Mouse (Mus musculus): ENCODE measurements around the gene Tnip2. TPM values are rescaled to one million over a fixed set of nuclear protein-coding genes. Genes with fewer than 3 reads are reported as not detected.

The Tnip2 gene
- 18.4 and 21.9 TPM in 2 replicates for polyA plus RNA-seq (2015; fragmentation: Nextera tagmentation; extraction: Ambion mirVana)

DNA sequence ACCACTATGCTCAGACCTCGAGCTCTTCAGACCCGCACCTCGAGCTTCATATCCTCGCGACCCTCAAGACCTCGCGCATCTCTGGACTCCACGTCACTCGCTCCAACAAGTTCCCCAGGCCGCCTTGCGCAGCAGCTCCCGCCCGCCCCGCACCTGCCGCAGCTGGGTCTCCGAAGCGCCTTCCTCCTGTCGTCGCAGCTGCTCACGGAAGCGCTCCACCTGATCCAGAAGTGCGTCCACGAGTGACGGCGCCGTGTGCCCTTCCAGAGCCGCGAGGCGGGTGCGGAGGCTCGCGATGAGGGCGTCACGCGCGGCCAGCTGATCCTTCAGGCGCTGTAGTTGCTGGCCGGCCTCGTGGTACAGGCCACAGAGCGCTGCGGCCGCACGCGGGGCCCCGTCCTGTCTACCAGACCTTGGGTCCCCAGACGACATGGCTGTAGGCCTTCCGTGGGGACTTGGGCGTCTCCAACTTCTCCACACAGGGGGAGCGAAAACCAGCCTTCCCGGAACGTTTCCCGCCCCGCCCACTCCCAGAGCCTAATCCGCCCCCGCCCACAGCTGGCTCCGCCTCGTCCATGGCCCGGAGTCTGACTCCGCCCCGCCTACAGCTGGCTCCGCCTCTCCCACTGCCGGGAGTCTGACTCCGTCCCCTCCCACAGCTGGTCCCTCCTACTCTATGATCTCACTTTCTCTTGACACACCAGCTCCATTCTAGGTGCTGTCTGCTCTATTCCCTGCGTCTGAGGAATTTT lies at the start of gene Tnip2:
TSS of gene Tnip2 (minus strand) at position 526 of the 752 bp plus-strand sequence.
- H3K4me2 ChIP-seq: peak within 1 kb of the TSS; percentile 98
- H3K36me3 ChIP-seq: no peaks in the 10 kb centered on the region
- H3K9me3 ChIP-seq (replicated peaks): no peaks in the 10 kb centered on the region
- peak within 1 kb of the TSS; percentile 58 for H3K27ac ChIP-seq
- H3K4me3 ChIP-seq (replicated peaks): peak within 1 kb of the TSS; percentile 85
- H3K9ac ChIP-seq: peak within 1 kb of the TSS; percentile 81
- peak; percentile 97 for ATAC-seq (replicated peaks; ENCODE audit: low FRiP score)
- under 1% methylated on average over 64 of the region's 64 CpGs for WGBS
- H3K27me3 ChIP-seq: no peaks in the 10 kb centered on the region
- peaks cover 15% of the 10 kb centered on the region for H3K4me1 ChIP-seq

DNA sequence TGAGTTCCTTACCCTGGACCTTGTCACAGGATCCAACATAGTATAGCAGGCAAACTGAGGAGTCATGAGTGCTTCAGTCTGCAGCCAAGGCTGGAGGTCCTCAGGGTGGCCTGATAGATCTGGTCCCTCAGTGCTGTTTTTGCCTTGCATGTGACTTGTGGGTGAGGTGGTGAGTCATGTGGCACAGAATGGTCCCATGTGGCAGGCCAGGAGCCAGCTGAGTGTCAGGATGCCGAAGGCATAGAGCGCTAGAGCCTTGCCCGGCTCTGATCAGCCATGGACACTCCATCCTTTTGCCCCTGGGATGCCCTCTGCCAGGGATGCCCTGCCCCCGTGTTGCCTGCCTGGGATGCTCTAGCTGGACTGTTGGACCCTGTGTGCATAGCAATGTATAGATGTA lies 38.0 kb upstream of the Tnip2 start:
- H3K36me3 ChIP-seq: peaks cover 48% of the 10 kb centered on the region
- H3K9me3 ChIP-seq (replicated peaks): no peaks in the 10 kb centered on the region
- H3K9ac ChIP-seq: no peak overlapping the region
- H3K4me3 ChIP-seq (replicated peaks): no peak overlapping the region
- WGBS: 96% methylated on average over 4 of the region's 4 CpGs
- no peak for ATAC-seq (replicated peaks; ENCODE audit: low FRiP score)
- H3K4me2 ChIP-seq: no peak overlapping the region
- no peak overlapping the region for H3K27ac ChIP-seq
- no peaks in the 10 kb centered on the region for H3K27me3 ChIP-seq
- peaks cover 15% of the 10 kb centered on the region for H3K4me1 ChIP-seq

DNA sequence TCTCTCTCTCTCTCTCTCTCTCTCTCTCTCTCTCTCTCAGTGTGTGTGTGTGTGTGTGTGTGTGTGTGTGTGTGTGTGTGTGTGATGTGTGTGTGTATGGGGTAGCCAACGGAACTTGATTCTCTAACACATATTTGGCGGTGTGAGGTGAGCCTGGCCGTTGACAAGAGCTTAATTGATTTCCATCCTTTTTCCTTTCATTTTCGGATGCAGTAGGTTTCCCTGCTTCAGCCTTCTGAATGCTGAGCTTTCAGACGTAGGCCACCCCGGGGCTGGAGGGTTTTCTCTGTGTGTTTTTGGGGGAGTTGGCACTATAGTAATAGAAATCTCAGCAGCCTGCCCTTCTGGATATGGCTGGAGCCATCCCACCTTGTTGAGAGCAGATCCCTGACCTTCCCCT lies 36.5 kb upstream of the Tnip2 start:
- Histone ChIP-seq H3K27me3 (no peaks in the 10 kb centered on the region), H3K36me3 (peaks cover 32% of the 10 kb centered on the region), H3K4me2 (peak overlapping the region; percentile 86), H3K4me3 (replicated peaks) (peak overlapping the region; percentile 95), H3K27ac (no peak overlapping the region), H3K9ac (peak overlapping the region; percentile 95; the same call in 1 of the 2 replicates), H3K9me3 (replicated peaks) (no peaks in the 10 kb centered on the region), H3K4me1 (peaks cover 15% of the 10 kb centered on the region)
- WGBS: 12% methylated on average over 6 of the region's 6 CpGs
- ATAC-seq (replicated peaks; ENCODE audit: low FRiP score): no peak

DNA sequence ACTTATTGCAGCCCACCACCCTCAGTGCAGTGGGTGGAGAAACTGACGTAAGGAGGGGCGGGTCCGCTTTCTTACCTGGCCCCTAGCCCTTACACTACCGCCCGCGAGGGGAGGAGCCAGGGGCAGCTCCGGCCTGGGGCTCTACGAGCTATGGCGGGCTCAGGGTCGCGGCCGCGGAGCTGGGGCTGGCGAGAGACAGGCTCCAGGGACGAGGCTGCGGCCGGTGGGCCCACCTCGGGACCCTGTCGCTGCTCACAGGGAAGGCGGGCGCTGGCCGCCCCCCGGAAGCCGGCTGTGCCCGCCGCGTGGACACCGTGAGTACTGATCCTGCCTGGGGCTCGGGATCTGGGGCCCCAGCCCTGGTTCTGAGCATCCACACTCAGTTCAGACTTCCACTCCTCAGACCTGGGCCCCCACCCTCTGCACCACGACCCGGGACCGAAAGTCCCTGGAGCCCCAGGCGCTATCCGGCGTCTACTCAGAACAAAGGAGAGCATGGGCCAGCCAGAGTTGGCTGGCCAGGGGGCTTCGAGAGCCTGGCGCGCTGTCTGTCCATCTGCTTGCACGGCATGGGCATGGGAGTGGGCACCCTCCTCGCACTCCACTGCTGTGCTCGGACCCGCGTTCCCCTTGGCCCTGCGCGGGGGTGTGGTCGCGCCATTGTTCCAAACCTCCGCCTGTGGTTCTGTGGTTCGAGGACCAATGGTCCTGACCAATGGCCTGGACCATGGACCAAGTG lies 35.9 kb upstream of the Tnip2 start:
- under 1% methylated on average over 49 of the region's 49 CpGs for WGBS
- Histone ChIP-seq H3K4me2 (peak overlapping the region; percentile 86), H3K27me3 (no peaks in the 10 kb centered on the region), H3K4me1 (peaks cover 15% of the 10 kb centered on the region), H3K27ac (peak overlapping the region; percentile 62; the same call in 1 of the 2 replicates), H3K9ac (peak overlapping the region; percentile 95), H3K36me3 (peaks cover 26% of the 10 kb centered on the region), H3K4me3 (replicated peaks) (peak overlapping the region; percentile 95), H3K9me3 (replicated peaks) (no peaks in the 10 kb centered on the region)
- peak; percentile 87 for ATAC-seq (replicated peaks; ENCODE audit: low FRiP score)

DNA sequence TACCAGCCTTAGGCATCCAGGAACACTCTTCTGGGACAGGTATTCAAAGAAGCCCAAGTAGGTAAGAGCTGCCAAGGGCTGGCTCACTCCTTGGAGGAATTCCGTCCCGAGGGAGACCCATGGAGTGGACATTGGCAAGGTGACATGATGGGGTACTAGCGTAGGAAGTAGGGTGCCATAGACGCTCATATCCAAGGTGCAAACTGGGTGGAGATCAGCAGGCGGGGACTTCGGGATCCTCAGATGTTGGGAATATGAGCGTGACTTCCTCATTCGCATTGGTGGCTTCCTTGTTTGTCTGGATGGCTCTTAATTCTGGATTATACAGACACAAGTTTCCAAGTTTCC lies 35.3 kb upstream of the Tnip2 start:
- whole genome bisulfite sequencing: 22% methylated on average over 8 of the region's 8 CpGs
- peak overlapping the region; percentile 95 for H3K9ac ChIP-seq
- H3K4me1 ChIP-seq: peaks cover 15% of the 10 kb centered on the region
- ATAC-seq (replicated peaks; ENCODE audit: low FRiP score): 0 out of 2 replicates have a peak, but pooled peaks have one; percentile 10
- H3K36me3 ChIP-seq: peaks cover 22% of the 10 kb centered on the region
- peak overlapping the region; percentile 95 for H3K4me3 ChIP-seq (replicated peaks)
- no peaks in the 10 kb centered on the region for H3K9me3 ChIP-seq (replicated peaks)
- no peak overlapping the region for H3K27ac ChIP-seq
- H3K27me3 ChIP-seq: no peaks in the 10 kb centered on the region
- H3K4me2 ChIP-seq: peak overlapping the region; percentile 86

DNA sequence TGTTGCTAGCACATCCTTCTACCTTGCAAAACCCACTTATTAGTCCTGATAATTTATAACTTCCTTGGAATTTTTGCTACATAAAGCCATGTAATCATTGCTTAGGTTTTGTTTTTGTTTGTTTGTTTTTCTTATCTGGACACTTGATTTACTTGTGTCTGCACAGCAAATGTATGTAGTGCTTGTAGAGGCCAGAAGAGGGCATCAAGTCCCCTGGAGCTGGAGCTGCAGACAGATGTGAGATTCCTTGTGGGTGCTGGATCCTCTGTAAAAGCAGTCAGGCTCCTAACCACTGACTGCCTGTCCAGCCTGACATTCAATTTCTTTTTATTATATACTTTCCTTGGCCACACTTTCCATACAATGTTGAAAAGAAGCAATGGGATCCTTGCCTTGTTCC lies 33.6 kb upstream of the Tnip2 start:
- Histone ChIP-seq H3K9me3 (replicated peaks) (no peaks in the 10 kb centered on the region), H3K4me2 (no peak overlapping the region), H3K27ac (no peak overlapping the region), H3K4me3 (replicated peaks) (no peak overlapping the region), H3K4me1 (peaks cover 20% of the 10 kb centered on the region), H3K9ac (no peak overlapping the region), H3K36me3 (peaks cover 12% of the 10 kb centered on the region), H3K27me3 (no peaks in the 10 kb centered on the region)
- ATAC-seq (replicated peaks; ENCODE audit: low FRiP score): no peak

DNA sequence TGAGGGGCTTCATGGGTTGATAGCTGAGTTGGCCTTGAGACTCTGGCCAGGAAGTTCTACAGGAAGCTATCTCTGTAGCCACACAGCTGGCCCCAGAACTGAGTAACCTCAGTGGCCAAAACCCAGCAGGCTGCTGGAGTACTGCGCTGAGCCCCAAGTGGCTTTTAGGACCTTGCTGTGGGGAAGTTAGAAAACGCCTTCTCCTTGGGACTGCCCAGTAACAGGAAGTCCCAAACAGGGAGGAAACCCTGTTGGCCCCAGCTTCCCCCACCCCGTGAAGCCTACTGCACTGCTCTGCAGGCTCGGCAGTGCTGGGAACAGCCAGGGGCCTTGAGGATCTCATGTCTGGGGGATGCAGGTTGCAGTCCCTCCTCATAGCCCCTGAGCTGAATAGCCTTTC lies 29.3 kb upstream of the Tnip2 start:
- Histone ChIP-seq H3K9ac (no peak overlapping the region), H3K27ac (no peak overlapping the region), H3K4me1 (peaks cover 9% of the 10 kb centered on the region; the same call in 1 of the 2 replicates), H3K36me3 (no peaks in the 10 kb centered on the region), H3K4me3 (replicated peaks) (no peak overlapping the region), H3K27me3 (no peaks in the 10 kb centered on the region), H3K4me2 (no peak overlapping the region), H3K9me3 (replicated peaks) (no peaks in the 10 kb centered on the region)
- ATAC-seq (replicated peaks; ENCODE audit: low FRiP score): no peak
- WGBS: 49% methylated on average over 4 of the region's 4 CpGs

DNA sequence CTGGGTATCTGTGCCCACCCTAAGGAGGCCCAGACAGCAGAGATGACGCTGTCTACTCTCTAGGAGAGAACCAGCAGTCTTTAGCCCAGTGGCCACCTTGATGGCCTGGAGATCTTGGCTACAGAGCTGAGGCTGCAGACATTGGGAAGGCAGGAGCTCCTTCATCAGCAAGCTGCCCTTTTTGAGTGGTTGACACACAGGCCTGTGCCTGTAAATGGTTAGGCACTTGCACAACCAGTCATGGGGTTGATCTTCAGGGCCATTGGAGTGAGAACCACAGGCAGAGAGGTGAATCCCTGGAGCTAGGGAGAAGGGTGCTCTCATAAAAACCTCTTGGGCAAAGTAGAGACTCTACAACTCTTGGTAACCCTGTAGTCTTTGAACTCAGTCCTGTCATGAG lies 28.4 kb upstream of the Tnip2 start:
- Histone ChIP-seq H3K9me3 (replicated peaks) (no peaks in the 10 kb centered on the region), H3K9ac (no peak overlapping the region), H3K27ac (no peak overlapping the region), H3K4me2 (no peak overlapping the region), H3K36me3 (no peaks in the 10 kb centered on the region), H3K4me3 (replicated peaks) (no peak overlapping the region), H3K27me3 (no peaks in the 10 kb centered on the region), H3K4me1 (peaks cover 9% of the 10 kb centered on the region; the same call in 1 of the 2 replicates)
- 82% methylated on average over 1 of the region's 1 CpGs for WGBS
- no peak for ATAC-seq (replicated peaks; ENCODE audit: low FRiP score)

DNA sequence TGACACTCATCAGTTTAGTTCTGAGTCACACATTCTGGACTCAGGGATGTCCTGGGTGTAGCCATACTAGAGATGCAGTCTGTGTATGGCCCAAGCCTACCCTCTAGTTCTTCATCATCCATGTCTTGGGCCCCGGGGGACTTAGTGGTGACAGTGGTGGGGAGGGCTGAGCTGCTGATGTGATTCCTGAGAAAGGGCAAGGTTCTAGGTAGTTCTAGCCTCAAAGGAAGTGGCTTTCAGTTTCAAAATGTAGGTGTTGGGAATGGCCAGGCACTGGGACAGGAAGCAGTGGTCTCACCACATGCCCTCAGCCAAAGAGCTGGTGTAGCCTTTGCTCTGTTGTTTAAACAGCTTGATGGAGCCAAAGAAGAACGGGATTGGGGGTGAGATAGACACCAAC lies 25.3 kb upstream of the Tnip2 start:
- ATAC-seq (replicated peaks; ENCODE audit: low FRiP score): no peak
- Histone ChIP-seq H3K27ac (no peak overlapping the region), H3K4me3 (replicated peaks) (no peak overlapping the region), H3K36me3 (no peaks in the 10 kb centered on the region), H3K27me3 (no peaks in the 10 kb centered on the region), H3K4me1 (peaks cover 9% of the 10 kb centered on the region; the same call in 1 of the 2 replicates), H3K4me2 (no peak overlapping the region), H3K9me3 (replicated peaks) (no peaks in the 10 kb centered on the region), H3K9ac (no peak overlapping the region)
- 88% methylated on average over 2 of the region's 2 CpGs for WGBS

DNA sequence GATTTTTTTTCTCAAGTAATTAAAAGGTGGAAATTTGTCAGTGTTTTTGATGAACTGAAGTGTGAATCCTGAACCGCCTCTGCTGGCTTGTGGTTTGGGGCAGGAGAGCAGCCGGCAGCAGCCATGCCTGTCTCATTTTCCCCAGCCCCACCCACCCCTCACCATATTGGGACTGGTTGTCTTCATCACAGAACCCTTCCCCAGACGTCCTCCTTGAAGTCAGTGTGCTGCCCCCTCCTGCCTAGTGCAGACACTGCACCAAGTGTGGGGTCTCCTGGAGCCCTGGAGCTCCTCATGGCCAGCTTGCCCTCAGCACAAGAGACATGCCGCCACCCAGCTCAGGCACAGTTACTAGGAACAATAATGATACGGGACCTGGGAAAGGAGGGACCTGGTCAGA lies 24.7 kb upstream of the Tnip2 start:
- H3K36me3 ChIP-seq: no peaks in the 10 kb centered on the region
- H3K27me3 ChIP-seq: no peaks in the 10 kb centered on the region
- H3K4me1 ChIP-seq: peaks cover 9% of the 10 kb centered on the region; the same call in 1 of the 2 replicates
- no peak overlapping the region for H3K4me3 ChIP-seq (replicated peaks)
- H3K4me2 ChIP-seq: no peak overlapping the region
- no peak overlapping the region for H3K27ac ChIP-seq
- no peaks in the 10 kb centered on the region for H3K9me3 ChIP-seq (replicated peaks)
- H3K9ac ChIP-seq: no peak overlapping the region
- 32% methylated on average over 5 of the region's 5 CpGs for WGBS
- ATAC-seq (replicated peaks; ENCODE audit: low FRiP score): no peak

DNA sequence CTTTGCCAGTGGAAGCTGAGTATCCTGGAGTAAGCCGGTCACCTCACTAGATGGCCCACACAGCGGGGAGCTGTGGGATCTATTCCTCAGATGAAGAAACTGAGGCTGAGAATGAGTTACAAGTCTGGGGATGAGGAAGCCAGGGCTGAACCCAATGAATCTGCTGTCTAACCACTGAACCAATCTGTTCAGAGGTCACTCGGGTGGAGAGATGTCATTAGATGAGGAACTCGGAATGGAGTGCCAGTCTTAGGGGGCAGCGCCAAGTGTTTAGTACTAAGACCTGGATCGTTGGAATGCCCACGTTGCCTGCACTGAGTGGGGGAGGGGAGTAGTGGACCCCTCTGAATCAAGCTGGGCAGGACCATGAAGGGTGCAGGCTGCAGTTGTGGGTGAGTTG lies 24.3 kb upstream of the Tnip2 start:
- Histone ChIP-seq H3K36me3 (no peaks in the 10 kb centered on the region), H3K27ac (no peak overlapping the region), H3K27me3 (no peaks in the 10 kb centered on the region), H3K4me2 (no peak overlapping the region), H3K9me3 (replicated peaks) (no peaks in the 10 kb centered on the region), H3K4me1 (peaks cover 6% of the 10 kb centered on the region; the same call in 1 of the 2 replicates), H3K4me3 (replicated peaks) (no peak overlapping the region), H3K9ac (no peak overlapping the region)
- 70% methylated on average over 7 of the region's 7 CpGs for WGBS
- ATAC-seq (replicated peaks; ENCODE audit: low FRiP score): no peak

DNA sequence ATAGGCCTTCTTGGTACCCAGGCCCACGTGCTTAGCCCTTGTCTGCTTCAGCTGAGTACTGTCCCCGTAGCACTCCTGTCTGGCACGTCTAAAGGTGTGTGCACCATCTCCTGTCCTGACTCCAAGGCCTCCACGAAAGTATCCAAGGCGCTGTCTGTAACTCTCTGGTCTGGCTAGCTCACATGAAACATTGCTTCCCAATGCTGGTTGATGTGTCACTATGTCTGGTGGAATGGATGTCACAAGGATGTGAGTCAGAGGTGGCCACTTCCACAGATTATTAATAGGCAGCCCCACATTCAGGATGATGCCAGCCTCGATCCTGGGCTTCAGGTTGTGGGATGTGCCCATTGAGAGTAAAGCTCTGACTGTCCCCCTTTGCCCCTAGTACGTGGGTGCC lies 22.0 kb upstream of the Tnip2 start:
- no peak overlapping the region for H3K27ac ChIP-seq
- H3K9me3 ChIP-seq (replicated peaks): no peaks in the 10 kb centered on the region
- no peak overlapping the region for H3K4me2 ChIP-seq
- 0 out of 2 replicates have a peak, but pooled peaks cover 4% of the 10 kb centered on the region for H3K4me1 ChIP-seq
- H3K36me3 ChIP-seq: no peaks in the 10 kb centered on the region
- no peaks in the 10 kb centered on the region for H3K27me3 ChIP-seq
- ATAC-seq (replicated peaks; ENCODE audit: low FRiP score): no peak
- no peak overlapping the region for H3K9ac ChIP-seq
- no peak overlapping the region for H3K4me3 ChIP-seq (replicated peaks)
- WGBS: 85% methylated on average over 7 of the region's 7 CpGs

Data from kidney, embryonic 15.5 days (tissue).